Mouse (Mus musculus): Measurements from ENCODE around the gene Themis3. TPM values are rescaled to one million over a fixed set of nuclear protein-coding genes. Genes with fewer than 3 reads are reported as not detected.

Themis3 gene
- total RNA-seq (2021) = 1 to 10 TPM in 1 of 2 experiments, not detected in 1; 2.4 TPM
- long read RNA-seq, experiment 1, partial matches to known transcripts = 0 of 1 reads
- long read RNA-seq, experiment 1, other reads (novel, unspliced or antisense) = 1 of 1 reads
- long read RNA-seq, experiment 2 = 0 reads

- Histone ChIP-seq H3K4me3 (no peak within 1 kb of the TSS), H3K27ac (no peak within 1 kb of the TSS)
- TF ChIP-seq CTCF (IDR thresholded peaks at IDR 0.05) = no peak
- intact Hi-C loops (cut with DNase I) = no loop called here
- no peak for DNase-seq
Measured at GRCm38 (mm10) chr17:66594435-66594834, at the start of gene Themis3. Themis3 (minus strand) TSS chr17:66594621.

GRCm38 (mm10) chr17:66637951-66638722, 43.7 kb upstream of the Themis3 start:
- TF ChIP-seq CTCF (IDR thresholded peaks at IDR 0.05) = no peak
- intact Hi-C loops (cut with DNase I) = no loop called here
- H3K27ac ChIP-seq = no peak overlapping the region
- DNase-seq = peak; percentile 31
- H3K4me3 ChIP-seq = no peak overlapping the region

- no peak overlapping the region for H3K4me3 ChIP-seq
- no peak for TF ChIP-seq CTCF (IDR thresholded peaks at IDR 0.05)
- DNase-seq = no peak
- intact Hi-C loops (cut with DNase I) = no loop called here
- no peak overlapping the region for H3K27ac ChIP-seq
Measured at GRCm38 (mm10) chr17:66619996-66620656, 25.7 kb upstream of the Themis3 start.

- DNase-seq = no peak
- intact Hi-C loops (cut with DNase I) = no loop called here
- no peak for TF ChIP-seq CTCF (IDR thresholded peaks at IDR 0.05)
- Histone ChIP-seq H3K27ac (no peak overlapping the region), H3K4me3 (no peak overlapping the region)
Measured at GRCm38 (mm10) chr17:66619255-66619826, 24.9 kb upstream of the Themis3 start.

GRCm38 (mm10) chr17:66610032-66610431, 15.6 kb upstream of the Themis3 start:
- no peak for DNase-seq
- Histone ChIP-seq H3K27ac (no peak overlapping the region), H3K4me3 (no peak overlapping the region)
- intact Hi-C loops (cut with DNase I) = no loop called here
- TF ChIP-seq CTCF (IDR thresholded peaks at IDR 0.05) = no peak

GRCm38 (mm10) chr17:66604931-66605330, 10.5 kb upstream of the Themis3 start:
- no peak for DNase-seq
- Histone ChIP-seq H3K27ac (no peak overlapping the region), H3K4me3 (no peak overlapping the region)
- TF ChIP-seq CTCF (IDR thresholded peaks at IDR 0.05) = no peak
- intact Hi-C loops (cut with DNase I) = no loop called here

GRCm38 (mm10) chr17:66601171-66601570, 6.8 kb upstream of the Themis3 start:
- DNase-seq = no peak
- no peak overlapping the region for H3K27ac ChIP-seq
- no peak overlapping the region for H3K4me3 ChIP-seq
- no peak for TF ChIP-seq CTCF (IDR thresholded peaks at IDR 0.05)
- intact Hi-C loops (cut with DNase I) = no loop called here

- Histone ChIP-seq H3K27ac (no peak overlapping the region), H3K4me3 (no peak overlapping the region)
- intact Hi-C loops (cut with DNase I) = no loop called here
- no peak for DNase-seq
- no peak for TF ChIP-seq CTCF (IDR thresholded peaks at IDR 0.05)
Measured at GRCm38 (mm10) chr17:66595867-66596266, 1.4 kb upstream of the Themis3 start.

GRCm38 (mm10) chr17:66595256-66595655, 835 bp upstream of the Themis3 start:
- Histone ChIP-seq H3K27ac (no peak overlapping the region), H3K4me3 (no peak overlapping the region)
- no peak for DNase-seq
- intact Hi-C loops (cut with DNase I) = no loop called here
- no peak for TF ChIP-seq CTCF (IDR thresholded peaks at IDR 0.05)

- Histone ChIP-seq H3K27ac (no peak overlapping the region), H3K4me3 (no peak overlapping the region)
- intact Hi-C loops (cut with DNase I) = no loop called here
- DNase-seq = peak; percentile 44
- no peak for TF ChIP-seq CTCF (IDR thresholded peaks at IDR 0.05)
Measured at GRCm38 (mm10) chr17:66590353-66591075, 3.9 kb downstream of the Themis3 start.

- Histone ChIP-seq H3K4me3 (no peak overlapping the region), H3K27ac (no peak overlapping the region)
- TF ChIP-seq CTCF (IDR thresholded peaks at IDR 0.05) = no peak
- no peak for DNase-seq
- intact Hi-C loops (cut with DNase I) = no loop called here
Measured at GRCm38 (mm10) chr17:66589864-66590263, 4.6 kb downstream of the Themis3 start.

- DNase-seq = no peak
- TF ChIP-seq CTCF (IDR thresholded peaks at IDR 0.05) = no peak
- no peak overlapping the region for H3K27ac ChIP-seq
Measured at GRCm38 (mm10) chr17:66586741-66587140, 7.7 kb downstream of the Themis3 start.

More at GRCm38 (mm10) chr17:66586741-66587140, 7.7 kb downstream of the Themis3 start:
- intact Hi-C loops (cut with DNase I) = no loop called here
- H3K4me3 ChIP-seq = no peak overlapping the region

All from gastrocnemius, adult 2 months (tissue).